Mouse (Mus musculus): Measurements from ENCODE around the gene Tlr4.
A peak's percentile ranks its signal among the peaks of the same experiment; 100 is the strongest.

The Tlr4 gene

DNA sequence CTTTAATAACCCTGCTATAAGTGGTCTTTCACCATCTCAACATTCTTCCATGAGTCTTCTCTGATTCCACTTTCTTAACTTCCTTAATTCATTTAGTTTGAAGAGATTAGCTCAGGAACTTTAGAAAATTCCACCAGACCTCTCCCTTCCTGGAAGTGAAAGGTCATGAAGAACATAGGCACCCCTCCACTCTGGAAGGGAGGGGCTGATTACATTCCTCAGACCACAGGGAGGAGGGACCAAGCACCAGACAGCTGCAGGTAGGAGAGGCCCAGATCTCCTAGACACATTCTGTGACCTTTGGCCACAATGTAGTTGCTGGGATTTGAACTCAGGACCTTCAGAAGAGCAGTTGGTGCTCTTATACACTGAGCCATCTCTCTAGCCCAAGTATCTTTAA, 72.7 kb downstream of the Tlr4 start:
- ATAC-seq (ENCODE audit: low TSS enrichment) = no peak

DNA sequence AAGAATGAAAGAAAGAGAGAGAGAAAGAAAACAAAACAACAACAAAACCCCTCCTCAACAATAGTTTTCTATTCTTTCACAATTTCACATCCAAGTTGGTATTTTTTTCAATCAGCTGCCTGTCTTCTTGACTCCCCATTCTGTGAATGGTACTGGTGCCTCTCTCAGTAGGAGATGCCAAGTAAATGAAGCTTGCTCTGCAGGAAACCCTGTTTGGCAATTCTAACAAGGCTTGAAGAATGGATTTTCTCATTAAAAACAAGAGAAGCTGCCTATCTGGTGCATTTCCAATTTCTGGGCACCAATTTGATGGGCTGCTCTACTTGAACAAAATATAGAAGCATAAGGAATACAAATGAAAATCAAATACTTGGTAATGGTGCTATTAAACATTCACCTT, 74.1 kb downstream of the Tlr4 start:
- ATAC-seq (ENCODE audit: low TSS enrichment) = no peak

DNA sequence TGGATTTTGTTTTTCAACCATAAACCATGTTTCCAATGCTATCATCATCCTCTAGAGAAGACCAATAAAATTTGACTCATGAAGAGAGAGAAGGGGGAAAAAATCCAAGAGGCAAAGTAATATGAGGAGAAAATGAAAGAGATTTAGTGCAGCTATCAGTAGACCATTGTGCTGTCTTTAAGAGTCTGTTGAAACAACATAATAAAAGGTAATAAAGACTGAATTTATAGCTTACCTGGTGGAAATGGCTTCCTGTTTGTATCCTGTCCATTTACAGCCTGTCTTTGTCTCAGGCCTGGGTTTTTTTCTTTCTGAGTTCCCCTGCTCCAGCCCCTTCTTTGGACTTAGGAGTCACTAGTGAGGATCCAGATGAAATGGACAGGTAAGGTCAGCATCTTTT, 81.0 kb downstream of the Tlr4 start:
- no peak for ATAC-seq (ENCODE audit: low TSS enrichment)

DNA sequence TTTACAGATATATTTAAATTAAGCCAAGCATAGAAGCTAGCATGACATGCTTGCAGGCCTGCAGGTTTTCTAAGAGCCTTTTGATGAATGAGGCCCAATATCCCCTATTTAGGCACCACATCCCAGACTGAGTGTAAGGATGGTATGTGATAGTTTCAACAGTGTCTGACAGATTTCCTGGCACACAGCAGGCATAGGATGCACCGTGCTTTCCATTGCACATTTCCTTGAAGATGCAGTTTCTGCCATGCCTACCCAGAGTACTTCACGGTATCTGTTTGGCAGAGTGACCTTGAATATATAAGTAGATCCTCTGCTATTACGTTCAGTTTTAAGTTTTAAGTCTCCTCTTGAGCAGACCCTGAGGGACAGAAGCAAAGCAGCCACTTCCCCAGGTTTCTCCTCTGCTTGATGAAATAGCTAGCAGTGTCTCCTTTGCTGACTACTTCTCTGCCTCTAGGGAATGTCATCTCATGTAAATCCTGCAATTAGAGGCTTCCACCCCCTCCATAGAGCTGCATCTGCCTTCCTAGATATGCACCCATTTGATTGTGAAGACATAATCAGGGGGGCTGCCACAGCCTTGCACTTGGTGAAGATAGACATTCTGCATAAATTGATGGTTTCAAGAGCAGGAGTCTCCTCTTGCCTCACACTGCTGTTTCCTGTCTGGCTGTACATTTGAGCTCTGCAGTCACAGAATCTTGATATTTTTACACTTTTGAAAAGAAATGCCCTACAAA, 92.4 kb downstream of the Tlr4 start:
- ATAC-seq (ENCODE audit: low TSS enrichment) = no peak

DNA sequence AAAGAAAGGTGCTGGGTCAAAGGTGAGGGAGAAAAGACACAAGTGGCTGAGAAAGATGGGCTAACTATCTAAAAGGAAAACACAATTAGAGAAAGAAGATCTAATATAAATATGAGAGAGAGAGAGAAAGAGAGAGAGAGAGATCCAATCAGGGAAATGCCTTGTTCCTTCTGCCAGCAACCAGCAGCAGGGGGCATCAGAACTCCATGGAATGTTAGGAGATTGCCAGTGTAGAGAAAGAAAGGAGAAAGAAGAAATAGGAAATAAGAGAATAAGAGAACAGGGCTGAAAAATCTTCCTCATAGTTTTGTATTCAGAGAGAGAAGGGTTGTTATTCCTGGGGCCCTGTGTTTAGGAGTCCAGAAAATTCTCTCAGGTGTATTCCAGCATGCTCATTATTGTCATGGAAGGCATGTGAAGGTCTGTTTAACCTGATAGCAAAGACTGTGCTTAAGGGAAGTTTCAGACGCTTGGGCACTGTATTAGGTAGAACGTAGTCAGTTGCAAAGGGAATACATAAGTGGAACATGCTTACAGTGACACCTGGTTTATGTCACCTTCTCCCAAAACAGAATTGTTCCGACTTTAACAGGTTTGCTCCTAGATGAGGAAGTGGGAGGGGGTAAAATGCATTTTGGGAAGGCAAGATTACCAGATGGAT, 96.4 kb downstream of the Tlr4 start:
- ATAC-seq (ENCODE audit: low TSS enrichment) = peak; percentile 96

DNA sequence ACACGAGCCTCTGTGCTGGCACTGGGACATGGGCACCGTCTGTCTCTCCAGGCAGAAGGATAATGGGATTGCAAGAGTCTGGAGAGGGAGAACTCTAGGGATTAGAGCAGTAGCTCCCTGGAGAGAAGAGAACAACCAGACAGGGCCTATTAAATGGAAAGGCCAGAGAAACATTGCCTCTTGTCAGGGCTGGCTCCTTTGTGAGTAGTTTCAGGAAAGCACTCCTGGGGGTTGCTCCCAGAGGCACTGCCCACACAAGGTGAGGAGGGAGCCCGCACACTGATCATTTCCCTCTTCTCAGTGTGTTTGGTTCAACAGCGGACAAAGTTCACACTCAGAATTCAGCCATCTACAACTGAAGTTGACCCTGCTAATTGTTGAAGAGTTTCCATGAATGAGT, 98.7 kb downstream of the Tlr4 start:
- no peak for ATAC-seq (ENCODE audit: low TSS enrichment)

DNA sequence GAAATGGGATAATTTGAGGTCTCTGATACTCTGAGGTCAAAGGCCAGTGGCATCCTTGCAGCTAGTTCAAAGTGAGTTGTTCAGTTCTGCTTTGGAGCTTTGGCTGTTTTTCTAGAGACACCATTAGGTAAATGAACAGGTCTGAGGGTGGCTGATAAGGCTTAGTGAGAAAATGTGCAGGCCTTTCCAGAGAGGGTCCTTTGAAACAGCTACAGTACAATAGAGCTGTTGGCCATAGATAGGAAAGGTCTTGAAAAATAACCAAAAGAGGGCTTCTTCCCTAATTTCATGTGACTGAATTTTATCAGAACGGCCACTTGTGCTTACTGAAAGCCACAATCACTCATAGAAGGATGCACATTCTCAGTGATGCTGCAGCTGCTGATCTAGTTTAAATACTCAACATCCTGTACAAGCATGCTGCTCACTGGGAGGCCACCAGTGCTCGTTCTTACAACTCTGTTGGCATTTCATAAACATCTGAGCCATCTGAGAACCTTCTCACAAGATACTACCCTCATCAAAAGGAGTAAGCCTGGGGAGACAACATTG, 100.2 kb downstream of the Tlr4 start:
- no peak for ATAC-seq (ENCODE audit: low TSS enrichment)

DNA sequence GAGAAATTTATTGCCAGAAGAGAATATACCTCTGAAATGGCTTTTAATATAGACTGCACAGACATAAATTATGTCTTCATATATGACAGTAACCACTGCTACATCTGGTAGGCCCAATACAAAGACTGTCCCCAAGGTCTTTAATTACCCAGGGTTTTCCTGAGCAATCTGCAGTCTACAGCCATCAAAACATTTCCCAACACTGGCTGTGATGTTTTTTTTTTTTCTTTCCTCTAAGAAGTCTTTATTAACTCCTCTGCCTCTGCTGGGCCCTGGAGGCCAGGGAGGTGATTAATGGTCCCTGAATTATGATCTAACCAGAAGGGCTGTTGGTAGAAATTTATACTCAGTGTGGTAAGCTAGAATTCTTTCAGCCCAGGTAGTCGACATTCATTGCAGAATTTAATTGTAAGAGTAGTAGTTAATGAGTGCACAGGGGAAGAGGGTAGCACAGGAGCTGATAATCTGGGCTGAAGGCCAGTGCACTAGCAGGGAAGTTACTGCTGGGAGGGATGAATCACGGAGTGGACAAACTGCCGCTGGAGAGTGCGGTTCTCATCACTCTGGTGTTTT, 111.2 kb downstream of the Tlr4 start:
- no peak for ATAC-seq (ENCODE audit: low TSS enrichment)

DNA sequence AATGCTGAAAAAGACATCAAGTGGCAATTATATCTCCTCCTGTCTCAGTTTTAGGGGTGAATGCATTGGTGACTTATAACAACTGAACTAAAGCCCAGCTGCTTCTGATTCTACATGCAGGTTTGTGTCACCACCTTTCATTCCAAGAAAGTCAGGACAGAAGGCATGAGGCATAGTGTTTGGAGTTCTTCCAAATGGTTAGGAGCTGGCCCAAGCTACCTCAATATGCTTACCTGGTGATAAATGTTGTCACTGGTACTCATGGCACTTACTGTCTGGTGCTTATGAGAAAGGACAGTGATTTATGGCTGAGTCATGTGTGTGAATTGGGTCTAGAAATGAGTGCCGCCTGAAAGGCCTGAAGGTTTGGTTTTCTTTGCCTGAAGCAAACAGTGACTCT, 114.5 kb downstream of the Tlr4 start:
- ATAC-seq (ENCODE audit: low TSS enrichment) = no peak

DNA sequence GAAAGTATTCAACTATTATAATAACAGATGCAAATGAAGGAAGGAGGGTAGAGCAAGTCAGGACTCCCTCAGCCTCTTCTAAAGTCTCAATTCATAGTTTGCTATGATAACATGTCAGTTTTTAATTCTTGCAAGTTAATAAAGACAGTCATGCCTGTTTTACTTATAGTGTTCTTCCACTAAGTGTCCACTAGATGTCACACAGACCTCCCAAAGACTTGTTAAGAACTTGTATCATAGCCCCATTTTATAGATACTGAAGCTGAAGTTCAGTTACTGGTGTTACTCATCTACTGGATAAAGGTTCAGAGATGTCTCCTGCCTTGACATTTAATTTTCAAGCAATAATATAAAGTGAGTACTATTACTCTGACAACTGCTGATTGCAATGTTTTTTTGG, 116.3 kb downstream of the Tlr4 start:
- ATAC-seq (ENCODE audit: low TSS enrichment) = peak; percentile 92

DNA sequence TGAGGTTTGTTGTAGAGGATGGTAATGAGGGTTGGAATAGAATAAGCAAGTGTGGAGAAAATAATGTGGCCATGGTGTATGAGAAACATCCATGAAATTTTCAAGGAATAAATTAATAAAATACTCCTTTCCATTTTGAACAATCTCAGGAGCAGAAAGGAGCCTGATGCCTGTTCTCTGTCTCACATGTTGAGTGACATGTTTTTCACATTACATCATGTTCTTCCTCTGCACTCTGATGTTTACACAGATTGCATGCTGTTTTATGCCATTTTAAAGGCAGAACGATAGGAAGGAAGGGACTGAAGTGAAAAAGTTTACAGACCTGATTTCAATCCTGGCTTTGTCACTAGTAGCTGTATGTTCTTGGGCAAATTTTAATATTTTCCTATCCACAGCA, 120.3 kb downstream of the Tlr4 start:
- no peak for ATAC-seq (ENCODE audit: low TSS enrichment)

DNA sequence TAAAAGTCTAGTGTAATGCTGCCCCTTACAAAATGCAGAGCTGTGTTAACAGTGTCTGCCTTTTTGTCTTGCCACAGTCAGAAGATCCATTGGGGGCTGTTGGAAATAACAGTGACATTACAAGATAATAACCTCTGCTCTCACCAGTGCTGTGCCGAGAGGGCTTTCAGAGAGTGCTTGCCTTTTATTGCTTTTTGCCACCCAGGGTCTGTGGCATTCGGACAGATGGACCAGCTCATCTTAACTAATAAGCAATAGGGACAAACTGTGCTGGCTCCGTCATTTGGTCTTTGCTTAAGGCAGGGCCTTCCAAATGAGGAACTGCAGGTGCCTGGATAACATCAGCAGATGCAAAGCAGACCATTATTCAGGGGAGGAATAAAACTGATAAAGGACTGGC, 147.5 kb downstream of the Tlr4 start:
- ATAC-seq (ENCODE audit: low TSS enrichment) = no peak

Data from frontal cortex, adult (tissue).